8 mouse cellular contexts compared by ENCODE assay signal in the genomic region with DNA sequence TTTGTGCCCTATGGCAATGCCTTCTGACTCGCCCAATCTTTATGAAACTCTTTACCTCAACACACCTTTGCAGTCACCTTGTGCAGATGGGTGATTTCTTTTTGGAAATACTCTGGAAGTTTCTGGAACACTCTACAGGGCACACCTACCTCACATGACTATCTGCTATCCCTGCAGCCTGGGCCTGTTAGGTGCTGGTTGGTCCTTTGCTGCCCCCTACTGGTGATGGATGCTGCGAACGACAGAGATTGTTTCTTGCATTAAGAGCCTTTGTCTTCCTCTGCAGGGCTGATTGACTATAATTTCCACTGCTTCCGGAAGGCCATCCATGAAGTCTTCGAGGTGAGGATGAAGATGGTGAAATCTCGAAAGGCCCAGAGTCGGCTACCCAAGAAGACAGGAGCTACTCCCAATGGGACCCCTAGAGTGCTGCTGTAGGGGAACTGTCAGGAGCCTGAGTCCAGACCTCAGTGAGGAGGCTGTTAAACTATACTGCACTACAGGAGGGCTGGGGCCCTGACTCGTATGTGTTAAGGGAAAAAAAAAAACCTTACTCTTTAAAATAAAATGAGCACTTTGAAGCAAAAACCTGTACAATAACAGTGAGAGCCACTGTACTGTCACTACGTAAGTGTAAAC. TPM values are rescaled to one million over a fixed set of nuclear protein-coding genes. Genes with fewer than 3 reads are reported as not detected.
A peak's percentile ranks its signal among the peaks of the same experiment; 100 is the strongest.
DNase-seq lines count a peak whose midpoint lies in the region; ATAC-seq lines count a peak whose summit lies in the region.

No protein-coding gene starts in this region.

- H3K4me3 ChIP-seq in intestine, embryonic 14.5 days (ENCODE audit: low read depth, low read length), result no peak overlapping the region

- H3K27me3 ChIP-seq in intestine, embryonic 14.5 days (replicated peaks; ENCODE audit: control insufficient read depth, insufficient read depth, low read length), result no peaks in the 10 kb centered on the region

- H3K4me2 ChIP-seq in intestine, embryonic 14.5 days (ENCODE audit: low read length), result no peak overlapping the region

- no peaks in the 10 kb centered on the region for H3K4me1 ChIP-seq in intestine, embryonic 14.5 days (replicated peaks; ENCODE audit: control insufficient read depth, insufficient read depth, low read length)

- H3K9ac ChIP-seq in intestine, embryonic 14.5 days (ENCODE audit: low read length), result no peak overlapping the region

- peaks cover 7% of the 10 kb centered on the region; the same call in 1 of the 2 replicates for H3K36me3 ChIP-seq in intestine, embryonic 14.5 days (ENCODE audit: control insufficient read depth, insufficient read depth, low read length)

- no peaks in the 10 kb centered on the region for H3K9me3 ChIP-seq in intestine, embryonic 14.5 days (ENCODE audit: control insufficient read depth, low read length)

- peak; percentile 89 for DNase-seq in gastrocnemius, postnatal 10 days
- DNase-seq in intestine, embryonic 14.5 days (ENCODE audit: low spot score), result peak; percentile 93
- peak; percentile 62 to 93 for DNase-seq in left cerebral cortex, adult 9 months (ENCODE audit: low spot score in 2 of 2)
- DNase-seq in mesoderm, embryonic 11.5 days (ENCODE audit: low read depth, low spot score), result peak; percentile 87
- peak; percentile 82 for DNase-seq in right cerebral cortex, postnatal 25 days
- peak; percentile 79 to 84 for DNase-seq in urinary bladder, postnatal 36 days (ENCODE audit: low spot score in 2 of 2)

- ATAC-seq in activated CD4-positive, CD25-positive, alpha-beta regulatory T cell, adult 4 months, result peak; percentile 68
- ATAC-seq in common myeloid progenitor, adult 5-6 weeks (replicated peaks; ENCODE audit: low read depth, poor library complexity, severe bottlenecking), result peak; percentile 94
- ATAC-seq in intestine, embryonic 14.5 days (replicated peaks; ENCODE audit: low FRiP score, low TSS enrichment, low read depth), result peak; percentile 66; the same call in 1 of the 2 replicates

- no peak overlapping the region for H3K27ac ChIP-seq in intestine, embryonic 14.5 days (ENCODE audit: low read depth)

- 54% methylated on average over 9 of the region's 9 CpGs for WGBS in intestine, embryonic 14.5 days

RNA-seq across cellular contexts. Expression of gene Ube2j1, which starts 12.7 kb away (rescaled TPM):
- polyA plus RNA-seq in activated CD4-positive, CD25-positive, alpha-beta regulatory T cell, adult 4 months (2017; shearing (Covaris generic)), result 10 to 100 TPM; 41.9 to 42.7 TPM
- total RNA-seq in common myeloid progenitor, adult 5-6 weeks (2017), result 42.0 and 53.7 TPM in 2 replicates
- total RNA-seq in gastrocnemius, postnatal 10 days (2021), result 10 to 100 TPM; 60.1 to 66.0 TPM
- polyA plus RNA-seq in intestine, embryonic 14.5 days (2014; fragmentation: Nextera tagmentation; extraction: Ambion mirVana), result 39.7 and 45.2 TPM in 2 replicates

RNA-seq across cellular contexts. Expression of gene Rragd, which starts 35.6 kb away (rescaled TPM):
- polyA plus RNA-seq in activated CD4-positive, CD25-positive, alpha-beta regulatory T cell, adult 4 months (2017; shearing (Covaris generic)), result 1 to 10 TPM; 4.2 to 4.3 TPM
- total RNA-seq in common myeloid progenitor, adult 5-6 weeks (2017), result 0.18 TPM in 1 of 2 replicates, not detected in the other
- 10 to 100 TPM; 85.6 to 93.7 TPM for total RNA-seq in gastrocnemius, postnatal 10 days (2021)
- polyA plus RNA-seq in intestine, embryonic 14.5 days (2014; fragmentation: Nextera tagmentation; extraction: Ambion mirVana), result 10.0 and 14.5 TPM in 2 replicates

RNA-seq across cellular contexts. Expression of gene Gabrr2, which starts 44.3 kb away (rescaled TPM):
- 10 to 100 TPM; 10.1 to 10.4 TPM for polyA plus RNA-seq in activated CD4-positive, CD25-positive, alpha-beta regulatory T cell, adult 4 months (2017; shearing (Covaris generic))
- total RNA-seq in common myeloid progenitor, adult 5-6 weeks (2017), result not detected in 2 replicates
- 1 to 10 TPM; 2.2 to 8.1 TPM for total RNA-seq in gastrocnemius, postnatal 10 days (2021)
- polyA plus RNA-seq in intestine, embryonic 14.5 days (2014; fragmentation: Nextera tagmentation; extraction: Ambion mirVana), result 0.09 and 0.17 TPM in 2 replicates

Comparison
In these comparisons a context has a peak if more than half of its experiments do, and no peak if none do; other contexts are left out.
1. RNA of gene Rragd, which starts 35.6 kb away (total RNA-seq): 85.6 to 93.7 TPM in gastrocnemius, postnatal 10 days; 0.18 TPM in common myeloid progenitor, adult 5-6 weeks; every median in the first group is over 10 times any median in the second.
2. Peak in every context shown above with its lines, with median percentiles within 50 percentile points of each other: ATAC-seq and DNase-seq.